Mouse (Mus musculus) spleen, adult 2 months (tissue): ENCODE measurements around the gene Prr19.

Experiments used
- CTCF ChIP-seq: fragments of 200-500 bp; IDR thresholded peaks from 2 replicates; pipeline ENCODE4 v1.5.1; 2011; ENCODE audit warnings: mild to moderate bottlenecking, inconsistent platforms; ENCODE audit not compliant: insufficient read depth, insufficient read length, insufficient replicate concordance; ENCODE audit errors: extremely low read depth
- POLR2A ChIP-seq: fragments of 200-500 bp; IDR thresholded peaks from 2 replicates; pipeline ENCODE4 v1.6.1; 2011; ENCODE audit warnings: low read depth, low read length, inconsistent platforms

- TF ChIP-seq CTCF (no peak), POLR2A (no peak)
These were observed 20.0 kb upstream of the Prr19 start for GRCm38 (mm10) chr7:25281166-25281733.
